In genomic region chr2:93377797-93378196, GRCm38 (mm10) we compare ENCODE assay signal across 12 mouse cellular contexts. TPM values are rescaled to one million over a fixed set of nuclear protein-coding genes. Genes with fewer than 3 reads are reported as not detected.
A peak's percentile ranks its signal among the peaks of the same experiment; 100 is the strongest.
DNase-seq lines count a peak whose midpoint lies in the region; ATAC-seq and TF ChIP-seq lines count a peak whose summit lies in the region.
"Had no signal": no experiment of that assay in that cellular context is flagged by ENCODE, and none has a peak within 500 bp of the region (broad histone marks: within the 10 kb centered on the region; RNA-seq: fewer than 3 reads in every experiment).

No protein-coding gene starts in this region.

- ATAC-seq in forebrain, embryonic 16.5 days: no peak; the same call in none of the 2 replicates
- ATAC-seq in forebrain, embryonic 13.5 days: no peak
- peak; percentile 65 for ATAC-seq in hindbrain, embryonic 16.5 days
- ATAC-seq: intestine, embryonic 15.5 days had no signal

- peak overlapping the region; percentile 21; the same call in 1 of the 2 replicates for H3K27ac ChIP-seq in forebrain, embryonic 16.5 days (ENCODE audit: low read length)
- no peak overlapping the region for H3K27ac ChIP-seq in forebrain, embryonic 13.5 days
- peak overlapping the region; percentile 83 for H3K27ac ChIP-seq in layer of hippocampus, adult 2 months
- peak overlapping the region; percentile 57 for H3K27ac ChIP-seq in hindbrain, embryonic 16.5 days (ENCODE audit: low read depth, low read length)
- H3K27ac ChIP-seq: intestine, embryonic 15.5 days had no signal

- WGBS in forebrain, embryonic 16.5 days: 39% methylated on average over 15 of the region's 15 CpGs
- 63% methylated on average over 15 of the region's 15 CpGs for WGBS in forebrain, embryonic 13.5 days
- 32% methylated on average over 15 of the region's 15 CpGs for WGBS in hindbrain, embryonic 16.5 days

- H3K27me3 ChIP-seq in forebrain, embryonic 16.5 days (replicated peaks; ENCODE audit: control insufficient read depth, insufficient read depth, low read length): no peaks in the 10 kb centered on the region
- H3K27me3 ChIP-seq in forebrain, embryonic 13.5 days: no peaks in the 10 kb centered on the region
- no peaks in the 10 kb centered on the region for H3K27me3 ChIP-seq in hindbrain, embryonic 16.5 days (replicated peaks; ENCODE audit: control insufficient read depth, insufficient read depth, low read length)
- H3K27me3 ChIP-seq: intestine, embryonic 15.5 days had no signal

- no peaks in the 10 kb centered on the region for H3K36me3 ChIP-seq in forebrain, embryonic 16.5 days (ENCODE audit: control insufficient read depth, insufficient read depth)
- no peaks in the 10 kb centered on the region for H3K36me3 ChIP-seq in forebrain, embryonic 13.5 days (ENCODE audit: poor library complexity, severe bottlenecking)
- no peaks in the 10 kb centered on the region for H3K36me3 ChIP-seq in hindbrain, embryonic 16.5 days (ENCODE audit: control insufficient read depth, insufficient read depth, low read length)
- H3K36me3 ChIP-seq: intestine, embryonic 15.5 days had no signal

- no peaks in the 10 kb centered on the region for H3K9me3 ChIP-seq in forebrain, embryonic 16.5 days (ENCODE audit: control insufficient read depth, low read length)
- no peaks in the 10 kb centered on the region for H3K9me3 ChIP-seq in forebrain, embryonic 13.5 days (replicated peaks)
- no peaks in the 10 kb centered on the region for H3K9me3 ChIP-seq in hindbrain, embryonic 16.5 days (ENCODE audit: control insufficient read depth, low read length)
- H3K9me3 ChIP-seq: intestine, embryonic 15.5 days had no signal

- no peak overlapping the region; the same call in 1 of the 2 replicates for H3K4me2 ChIP-seq in forebrain, embryonic 16.5 days (ENCODE audit: low read length)
- no peak overlapping the region for H3K4me2 ChIP-seq in forebrain, embryonic 13.5 days
- peak overlapping the region; percentile 22 for H3K4me2 ChIP-seq in hindbrain, embryonic 16.5 days (ENCODE audit: low read length)
- H3K4me2 ChIP-seq: intestine, embryonic 15.5 days; lung, embryonic 14.5 days had no signal

- H3K4me3 ChIP-seq in forebrain, embryonic 16.5 days (replicated peaks; ENCODE audit: low read length): no peak overlapping the region
- no peak overlapping the region for H3K4me3 ChIP-seq in forebrain, embryonic 13.5 days
- H3K4me3 ChIP-seq in layer of hippocampus, adult 2 months: peak overlapping the region; percentile 28
- no peak overlapping the region for H3K4me3 ChIP-seq in hindbrain, embryonic 16.5 days (ENCODE audit: low read length)
- H3K4me3 ChIP-seq: intestine, embryonic 15.5 days had no signal

- peak; percentile 29 to 60 for DNase-seq in layer of hippocampus, adult 2 months (ENCODE audit: low spot score in 2 of 2)
- DNase-seq in layer of hippocampus, postnatal 25 days (ENCODE audit: extremely low spot score in 1 of 2, low spot score in 1 of 2): no peak
- peak; percentile 62 for DNase-seq in cerebellum, adult 11-12 months
- DNase-seq in adrenal gland, postnatal 25 days: no peak
- no peak for DNase-seq in kidney, postnatal 36 days
- DNase-seq: adrenal gland, adult 8-10 months; gastrocnemius, postnatal 25 days; lung, embryonic 14.5 days had no signal

- no peak overlapping the region; the same call in 1 of the 2 replicates for H3K9ac ChIP-seq in forebrain, embryonic 16.5 days (replicated peaks; ENCODE audit: low read depth, low read length)
- no peak overlapping the region for H3K9ac ChIP-seq in forebrain, embryonic 13.5 days
- H3K9ac ChIP-seq in hindbrain, embryonic 16.5 days (ENCODE audit: low read depth, low read length): peak overlapping the region; percentile 3; the same call in 1 of the 2 replicates
- H3K9ac ChIP-seq: intestine, embryonic 15.5 days; lung, embryonic 14.5 days had no signal

- peaks cover 6% of the 10 kb centered on the region; the same call in 1 of the 2 replicates for H3K4me1 ChIP-seq in forebrain, embryonic 16.5 days (replicated peaks; ENCODE audit: control insufficient read depth, insufficient read depth, low read length)
- peaks cover 12% of the 10 kb centered on the region for H3K4me1 ChIP-seq in forebrain, embryonic 13.5 days
- no peaks in the 10 kb centered on the region for H3K4me1 ChIP-seq in hindbrain, embryonic 16.5 days (ENCODE audit: control insufficient read depth, insufficient read depth, low read depth, low read length)

- TF ChIP-seq CTCF in layer of hippocampus, adult 2 months (conservative IDR thresholded peaks at IDR 0.05): no peak

RNA-seq across cellular contexts. Expression of gene Tspan18, which starts 43.5 kb away (rescaled TPM):
- 14.8 and 17.0 TPM in 2 replicates for polyA plus RNA-seq in forebrain, embryonic 16.5 days (2015; fragmentation: Nextera tagmentation; extraction: Ambion mirVana)
- polyA plus RNA-seq in forebrain, embryonic 13.5 days (2015; fragmentation: Nextera tagmentation; extraction: Ambion mirVana): 22.2 and 26.5 TPM in 2 replicates
- total RNA-seq in layer of hippocampus, adult 2 months (2021): 10 to 100 TPM; 39.1 to 40.2 TPM
- total RNA-seq in layer of hippocampus, postnatal 25 days (2021): 10 to 100 TPM; 37.1 to 40.1 TPM
- polyA plus RNA-seq in hindbrain, embryonic 16.5 days (2015; fragmentation: Nextera tagmentation; extraction: Ambion mirVana): 15.7 and 24.2 TPM in 2 replicates
- 55.1 TPM in 2 replicates for total RNA-seq in adrenal gland, postnatal 25 days (2021)

Comparison
In these comparisons a context has a peak if more than half of its experiments do, and no peak if none do; other contexts are left out.
1. DNase-seq: peak in layer of hippocampus, adult 2 months (2 of 2) and cerebellum, adult 11-12 months (single experiment); none in layer of hippocampus, postnatal 25 days (0 of 2), adrenal gland, postnatal 25 days (single experiment) and kidney, postnatal 36 days (0 of 2).